In genomic region chr10:86636515-86636914, GRCm38 (mm10) we compare ENCODE assay signal across 8 mouse cellular contexts.
A peak's percentile ranks its signal among the peaks of the same experiment; 100 is the strongest.
DNase-seq lines count a peak whose midpoint lies in the region; ATAC-seq and TF ChIP-seq lines count a peak whose summit lies in the region.
"Not testable (repeated sequence)": the region's sequence is repeated elsewhere in the genome, so short reads cannot be mapped to it uniquely, and the experiment has no call there.

No protein-coding gene starts in this region.

- 29% methylated on average over 6 of the region's 6 CpGs for WGBS in forebrain, embryonic 10.5 days
- 23% methylated on average over 6 of the region's 6 CpGs for WGBS in heart, embryonic 11.5 days (ENCODE audit: insufficient replicate concordance)
- 32% methylated on average over 6 of the region's 6 CpGs for WGBS in hindbrain, embryonic 14.5 days
- WGBS in kidney, postnatal 0 days, result 22% methylated on average over 6 of the region's 6 CpGs
- 20% methylated on average over 6 of the region's 6 CpGs for WGBS in liver, embryonic 13.5 days (ENCODE audit: insufficient replicate concordance)
- 28% methylated on average over 6 of the region's 6 CpGs for WGBS in midbrain, embryonic 11.5 days
- 33% methylated on average over 6 of the region's 6 CpGs for WGBS in neural tube, embryonic 14.5 days

- H3K4me2 ChIP-seq in CH12.LX (ENCODE audit: insufficient read depth, low read depth, poor library complexity, severe bottlenecking), result peak overlapping the region; percentile 54
- H3K4me2 ChIP-seq in heart, embryonic 11.5 days, result peak overlapping the region; percentile 59
- H3K4me2 ChIP-seq in hindbrain, embryonic 14.5 days (replicated peaks), result peak overlapping the region; percentile 53
- peak overlapping the region; percentile 38 for H3K4me2 ChIP-seq in kidney, postnatal 0 days (ENCODE audit: low read length)
- peak overlapping the region; percentile 56 for H3K4me2 ChIP-seq in liver, embryonic 13.5 days
- peak overlapping the region; percentile 37 for H3K4me2 ChIP-seq in midbrain, embryonic 11.5 days
- H3K4me2 ChIP-seq in neural tube, embryonic 14.5 days (ENCODE audit: low read depth, low read length), result peak overlapping the region; percentile 43

- 0 out of 2 replicates have a peak overlapping the region, but pooled peaks have one; percentile 14 for H3K9ac ChIP-seq in CH12.LX (ENCODE audit: insufficient read depth, low read depth)
- not testable (repeated sequence) for H3K9ac ChIP-seq in heart, embryonic 11.5 days (ENCODE audit: low read depth, low read length); liver, embryonic 13.5 days; midbrain, embryonic 11.5 days (ENCODE audit: low read length); neural tube, embryonic 14.5 days (replicated peaks; ENCODE audit: low read depth, low read length)
- peak overlapping the region; percentile 51 for H3K9ac ChIP-seq in hindbrain, embryonic 14.5 days
- 0 out of 2 replicates have a peak overlapping the region, but pooled peaks have one; percentile 23 for H3K9ac ChIP-seq in kidney, postnatal 0 days (ENCODE audit: low read depth, low read length)

- not testable (repeated sequence) for TF ChIP-seq POLR2A in CH12.LX (IDR thresholded peaks at IDR 0.05; ENCODE audit: low read depth, low read length)

- not testable (repeated sequence) for DNase-seq in CH12.LX (ENCODE audit: extremely low read depth); forebrain, embryonic 10.5 days (ENCODE audit: extremely low spot score, low spot score); hindbrain, embryonic 14.5 days (ENCODE audit: low spot score); kidney, postnatal 0 days (ENCODE audit: low spot score); liver, embryonic 13.5 days; midbrain, embryonic 11.5 days (ENCODE audit: low spot score, missing footprints)

- not testable (repeated sequence) for H3K27me3 ChIP-seq in CH12.LX (replicated peaks); forebrain, embryonic 10.5 days (ENCODE audit: poor library complexity, severe bottlenecking); heart, embryonic 11.5 days (ENCODE audit: control insufficient read depth, insufficient read depth, low read length); hindbrain, embryonic 14.5 days (ENCODE audit: control insufficient read depth, insufficient read depth, low read length); kidney, postnatal 0 days (ENCODE audit: insufficient read depth, low read length); liver, embryonic 13.5 days; midbrain, embryonic 11.5 days (ENCODE audit: control insufficient read depth, insufficient read depth, low read length); neural tube, embryonic 14.5 days (ENCODE audit: control insufficient read depth, insufficient read depth, low read length)

- H3K4me3 ChIP-seq in CH12.LX (replicated peaks in 1 of 3; ENCODE audit: low read depth in 2 of 3, low read length in 2 of 3, poor library complexity in 1 of 3); kidney, postnatal 0 days (replicated peaks; ENCODE audit: low read depth, low read length); midbrain, embryonic 11.5 days (ENCODE audit: low read depth, low read length): not testable (repeated sequence)
- H3K4me3 ChIP-seq in forebrain, embryonic 10.5 days, result peak overlapping the region; percentile 45
- H3K4me3 ChIP-seq in heart, embryonic 11.5 days (ENCODE audit: low read depth, low read length), result peak overlapping the region; percentile 21
- peak overlapping the region; percentile 25 for H3K4me3 ChIP-seq in hindbrain, embryonic 14.5 days (replicated peaks; ENCODE audit: low read length)
- H3K4me3 ChIP-seq in liver, embryonic 13.5 days (replicated peaks), result peak overlapping the region; percentile 34; the same call in 1 of the 2 replicates
- peak overlapping the region; percentile 21 for H3K4me3 ChIP-seq in neural tube, embryonic 14.5 days (ENCODE audit: low read depth, low read length)

- in situ Hi-C loops in CH12.LX (cut with MboI; ENCODE audit: low pct_ligation_motif_present, low pct_unique_long_range_greater_than_20kb, low sequenced_read_pairs), result not testable (repeated sequence)

- not testable (repeated sequence) for ATAC-seq in heart, embryonic 11.5 days (replicated peaks; ENCODE audit: insufficient number of reproducible peaks, low FRiP score, low TSS enrichment); hindbrain, embryonic 14.5 days (ENCODE audit: low FRiP score); kidney, postnatal 0 days (replicated peaks; ENCODE audit: low FRiP score, low read depth); liver, embryonic 13.5 days (ENCODE audit: low read depth); midbrain, embryonic 11.5 days (ENCODE audit: low FRiP score)
- peak; percentile 34; the same call in 1 of the 2 replicates for ATAC-seq in neural tube, embryonic 14.5 days (ENCODE audit: low read depth)

- not testable (repeated sequence) for H3K9me3 ChIP-seq in CH12.LX (replicated peaks; ENCODE audit: low read length); forebrain, embryonic 10.5 days; heart, embryonic 11.5 days (replicated peaks; ENCODE audit: control insufficient read depth, low read length); hindbrain, embryonic 14.5 days (ENCODE audit: control insufficient read depth, low read length); kidney, postnatal 0 days (replicated peaks; ENCODE audit: low read length); liver, embryonic 13.5 days (replicated peaks); midbrain, embryonic 11.5 days (ENCODE audit: control insufficient read depth, low read length); neural tube, embryonic 14.5 days (ENCODE audit: control insufficient read depth, low read length)

- TF ChIP-seq EP300 in CH12.LX (IDR thresholded peaks at IDR 0.05; ENCODE audit: low read length), result not testable (repeated sequence)

- not testable (repeated sequence) for H3K79me2 ChIP-seq in CH12.LX (replicated peaks; ENCODE audit: control insufficient read depth, extremely low read depth, insufficient read depth, poor library complexity, severe bottlenecking)

- dilution Hi-C loops in CH12.LX (cut with MboI; ENCODE audit: extremely low pct_ligation_motif_present, extremely low pct_unique_long_range_greater_than_20kb, low sequenced_read_pairs), result not testable (repeated sequence)

- H3K4me1 ChIP-seq in CH12.LX (ENCODE audit: control insufficient read depth in 1 of 2, insufficient read depth in 2 of 2), result peaks cover 9 to 15% of the 10 kb centered on the region in 2 experiments
- H3K4me1 ChIP-seq in forebrain, embryonic 10.5 days, result peaks cover 11% of the 10 kb centered on the region
- H3K4me1 ChIP-seq in heart, embryonic 11.5 days (ENCODE audit: control insufficient read depth, insufficient read depth, low read length); hindbrain, embryonic 14.5 days (replicated peaks; ENCODE audit: control insufficient read depth, insufficient read depth, low read length); kidney, postnatal 0 days (replicated peaks; ENCODE audit: insufficient read depth, low read length); liver, embryonic 13.5 days (replicated peaks); midbrain, embryonic 11.5 days (ENCODE audit: control insufficient read depth, insufficient read depth, low read length); neural tube, embryonic 14.5 days (ENCODE audit: control insufficient read depth, insufficient read depth, low read length): not testable (repeated sequence)

- not testable (repeated sequence) for TF ChIP-seq RAD21 in CH12.LX (IDR thresholded peaks at IDR 0.05; ENCODE audit: low read depth, low read length)

- not testable (repeated sequence) for H3K36me3 ChIP-seq in CH12.LX (replicated peaks in 1 of 2; ENCODE audit: control insufficient read depth in 1 of 2, insufficient read depth in 1 of 2, low read length in 1 of 2); forebrain, embryonic 10.5 days (replicated peaks); heart, embryonic 11.5 days (ENCODE audit: control insufficient read depth, insufficient read depth, low read length); hindbrain, embryonic 14.5 days (replicated peaks; ENCODE audit: control insufficient read depth, insufficient read depth); kidney, postnatal 0 days (ENCODE audit: insufficient read depth, low read length); liver, embryonic 13.5 days; midbrain, embryonic 11.5 days (ENCODE audit: control insufficient read depth, insufficient read depth, low read length); neural tube, embryonic 14.5 days (ENCODE audit: control insufficient read depth, insufficient read depth, low read length)

- TF ChIP-seq CTCF in CH12.LX (conservative IDR thresholded peaks at IDR 0.05 in 1 of 2, IDR thresholded peaks at IDR 0.05 in 1 of 2; ENCODE audit: low read depth in 2 of 2, low read length in 2 of 2); kidney, postnatal 0 days (IDR thresholded peaks at IDR 0.05; ENCODE audit: low read depth): not testable (repeated sequence)

- not testable (repeated sequence) for H3K27ac ChIP-seq in CH12.LX (ENCODE audit: insufficient read depth, low read depth); forebrain, embryonic 10.5 days; heart, embryonic 11.5 days (ENCODE audit: low read depth, low read length); hindbrain, embryonic 14.5 days; kidney, postnatal 0 days; liver, embryonic 13.5 days; midbrain, embryonic 11.5 days (ENCODE audit: low read depth, low read length); neural tube, embryonic 14.5 days (ENCODE audit: low read depth, low read length)
